Mouse (Mus musculus): ENCODE measurements around the gene Sugct.

GRCm38 (mm10) chr13:17667380-17667779 is 28.0 kb downstream of the Sugct start:
- no peak for TF ChIP-seq CTCF (IDR thresholded peaks at IDR 0.05; ENCODE audit: low read depth)
- no peak for TF ChIP-seq EP300 (IDR thresholded peaks at IDR 0.05; ENCODE audit: low read depth)
